Mouse (Mus musculus) monocyte, adult 2 months (primary cell): ENCODE results near the gene Osbpl5.
"Not testable (repeated sequence)": the region's sequence is repeated elsewhere in the genome, so short reads cannot be mapped to it uniquely, and the experiment has no call there.

ENCODE experiments used
- DNase-seq, 2 experiments: peaks; one replicate each; pipeline ENCODE4 v3.0.0; 2022; ENCODE audit warnings: low spot score in 2 of 2, low read depth in 1 of 2

Osbpl5 gene

GRCm38 (mm10) chr7:143711381-143711780 lies 45.4 kb downstream of the Osbpl5 start:
- no peak for DNase-seq

- DNase-seq = no peak
Observed at GRCm38 (mm10) chr7:143709395-143709794, 47.4 kb downstream of the Osbpl5 start.

GRCm38 (mm10) chr7:143706697-143707438 lies 49.9 kb downstream of the Osbpl5 start:
- DNase-seq = peak; percentile 64 to 81

- no peak for DNase-seq
Observed at GRCm38 (mm10) chr7:143696140-143696539, 60.6 kb downstream of the Osbpl5 start.

GRCm38 (mm10) chr7:143694550-143694949 lies 62.2 kb downstream of the Osbpl5 start:
- DNase-seq = no peak

GRCm38 (mm10) chr7:143692746-143693510 lies 63.9 kb downstream of the Osbpl5 start:
- DNase-seq = no peak

- DNase-seq = no peak
Observed at GRCm38 (mm10) chr7:143691909-143692308, 64.9 kb downstream of the Osbpl5 start.

- DNase-seq = no peak
Observed at GRCm38 (mm10) chr7:143691181-143691580, 65.6 kb downstream of the Osbpl5 start.

GRCm38 (mm10) chr7:143689946-143690345 lies 66.8 kb downstream of the Osbpl5 start:
- no peak for DNase-seq

GRCm38 (mm10) chr7:143689481-143689880 lies 67.3 kb downstream of the Osbpl5 start:
- no peak for DNase-seq

GRCm38 (mm10) chr7:143686676-143687075 lies 70.1 kb downstream of the Osbpl5 start:
- not testable (repeated sequence) for DNase-seq

DNA sequence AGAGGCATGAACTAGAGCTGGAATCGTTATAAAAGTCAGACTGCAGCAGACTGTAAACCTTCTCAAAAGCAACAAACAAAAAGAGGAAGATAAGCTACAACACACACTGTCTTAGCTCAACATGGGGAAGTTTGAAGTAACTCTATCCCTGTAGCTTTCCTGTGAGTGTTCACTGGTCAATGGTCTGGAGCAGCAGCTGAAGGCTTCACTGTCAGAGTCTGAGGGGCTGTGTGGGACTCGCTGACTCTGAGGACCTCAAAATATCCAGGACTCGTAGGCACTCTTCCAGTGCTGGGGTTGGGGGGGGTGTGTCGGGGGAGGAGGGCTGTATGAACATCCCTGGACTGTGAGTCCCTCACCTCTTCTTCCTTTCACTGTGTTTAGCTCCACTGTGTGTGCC lies 70.6 kb downstream of the Osbpl5 start:
- not testable (repeated sequence) for DNase-seq

GRCm38 (mm10) chr7:143685359-143686067 lies 71.3 kb downstream of the Osbpl5 start, which contains the start of gene Tnfrsf23:
Gene Tnfrsf23, minus strand, starts transcription at chr7:143685872.
- peak; percentile 59 to 60 for DNase-seq

GRCm38 (mm10) chr7:143684569-143684968 lies 72.2 kb downstream of the Osbpl5 start:
- DNase-seq = not testable (repeated sequence)

GRCm38 (mm10) chr7:143681566-143681965 lies 75.2 kb downstream of the Osbpl5 start:
- DNase-seq = no peak

- DNase-seq = not testable (repeated sequence)
Observed at GRCm38 (mm10) chr7:143680836-143681235, 75.9 kb downstream of the Osbpl5 start.

- not testable (repeated sequence) for DNase-seq
Observed at GRCm38 (mm10) chr7:143679650-143680049, 77.1 kb downstream of the Osbpl5 start.

GRCm38 (mm10) chr7:143666427-143667311 lies 90.1 kb downstream of the Osbpl5 start:
- DNase-seq = no peak

DNA sequence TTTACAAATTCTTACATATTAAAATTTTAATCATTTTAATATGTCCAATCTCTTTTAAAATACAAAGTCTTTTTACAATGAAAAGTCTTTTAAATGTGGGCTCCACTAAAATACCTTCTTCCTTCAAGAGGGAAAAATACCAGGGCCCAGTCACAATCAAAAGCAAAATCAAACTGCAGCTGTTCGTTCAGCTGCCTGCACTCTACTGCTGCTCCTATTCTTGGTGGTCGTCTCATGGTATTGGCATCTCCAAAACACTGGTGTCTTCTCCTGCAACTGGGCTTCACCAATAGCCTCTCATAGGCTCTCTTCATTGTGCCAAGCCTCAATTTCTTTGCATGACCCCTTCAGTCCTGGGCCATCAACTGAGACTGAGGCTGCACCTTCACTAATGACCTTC lies 93.3 kb downstream of the Osbpl5 start:
- no peak for DNase-seq

DNA sequence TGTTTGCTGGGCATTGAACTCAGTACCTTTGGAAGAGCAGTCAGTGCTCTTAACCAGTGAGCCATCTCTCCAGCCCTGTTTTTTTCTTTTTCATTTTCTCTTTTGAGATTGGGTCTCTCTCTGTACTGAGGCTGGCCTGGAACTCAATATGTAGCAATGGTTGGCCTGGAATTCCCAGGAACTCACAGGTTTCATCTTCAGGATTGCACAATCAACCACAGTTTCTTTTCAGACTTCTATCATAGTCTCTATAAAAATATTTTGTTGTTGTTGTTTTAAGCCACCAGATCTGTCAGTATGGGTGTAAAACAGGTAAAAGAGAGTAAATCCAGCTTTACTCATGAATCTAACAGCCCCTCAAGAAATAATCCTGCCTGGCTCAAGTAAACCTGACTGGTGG lies 96.0 kb downstream of the Osbpl5 start:
- no peak for DNase-seq
